Mouse (Mus musculus) heart, postnatal 25 days (tissue): Measurements from ENCODE around the gene Ccdc33. TPM values are rescaled to one million over a fixed set of nuclear protein-coding genes. Genes with fewer than 3 reads are reported as not detected.

Experiments
- DNase-seq: peaks from one replicate; pipeline ENCODE4 v3.0.0; 2022; ENCODE audit warnings: low spot score
- intact Hi-C: fragments of 180-260 bp; cut with DNase I; formaldehyde crosslinking; loops from one replicate; pipeline ENCODE4 v1.15.1; 2025
- total RNA-seq, 2 experiments: library from RNA; stranded (reverse); gene quantifications; 2 replicates each; pipeline ENCODE4 v1.2.3; 2021

Gene Ccdc33
- total RNA-seq, 2 experiments from 2014 or later, result not detected

DNA sequence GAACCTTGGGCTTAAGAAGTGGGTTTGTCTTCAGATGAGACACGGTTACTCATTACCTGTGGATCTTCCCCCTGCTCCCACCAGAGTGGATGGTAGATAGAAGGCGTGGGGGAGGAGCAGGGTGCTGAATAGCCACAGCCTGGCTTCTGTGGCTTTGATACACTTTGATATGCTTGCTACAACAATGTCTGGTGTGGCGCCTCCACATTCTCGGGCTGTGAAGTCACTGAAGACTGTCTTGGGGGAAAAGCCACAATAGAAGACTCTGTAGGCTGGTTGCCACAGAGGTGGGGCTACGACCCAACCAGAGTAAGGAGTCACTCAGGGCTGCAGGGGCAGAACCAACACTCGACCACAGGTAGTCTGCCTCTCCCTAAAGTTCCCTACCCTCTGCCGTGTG lies 13.1 kb upstream of the Ccdc33 start:
- intact Hi-C loops, result no loop called here

DNA sequence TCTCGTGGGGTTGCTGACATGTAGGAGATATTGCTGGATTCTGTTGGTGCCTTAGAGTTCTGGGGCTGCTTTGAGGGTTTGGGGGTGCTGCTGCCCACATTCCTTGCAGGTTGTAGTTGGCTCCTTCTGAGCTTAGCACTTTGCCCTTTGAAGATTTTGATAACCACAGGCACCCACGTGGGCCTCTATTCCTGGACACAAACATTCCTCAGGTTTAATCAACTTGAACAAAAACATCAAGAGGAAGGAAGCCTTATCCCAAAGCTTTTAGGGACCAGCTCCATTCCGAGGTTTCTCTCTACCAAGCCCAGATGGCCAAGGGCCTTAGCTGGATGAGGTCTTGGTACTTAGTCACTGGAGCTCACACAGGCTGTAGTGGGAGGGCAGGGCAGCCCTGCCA lies 12.3 kb upstream of the Ccdc33 start:
- DNase-seq, result no peak
- intact Hi-C loops, result no loop called here

More for the DNA sequence above, 13.1 kb upstream of the Ccdc33 start:
- no peak for DNase-seq

DNA sequence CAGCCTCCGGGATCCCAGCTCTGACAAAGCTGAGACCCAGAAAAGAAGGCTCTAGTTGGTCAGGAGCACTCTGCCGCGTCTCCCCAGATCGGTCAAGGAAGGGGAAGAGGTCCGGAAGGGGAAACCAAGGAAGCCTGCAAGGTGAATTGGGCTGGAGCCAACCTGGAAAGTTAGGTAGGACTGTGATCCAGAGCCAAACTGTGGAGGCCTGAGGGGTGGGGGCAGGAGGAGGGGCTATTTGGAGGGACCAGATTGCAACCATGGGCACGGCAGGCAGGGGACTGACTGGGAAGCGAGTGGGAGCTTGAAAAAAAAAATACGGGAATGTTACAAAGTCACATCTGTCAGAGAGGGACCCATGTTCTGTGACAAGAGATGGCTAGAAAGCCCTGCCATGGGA lies 10.9 kb upstream of the Ccdc33 start:
- no peak for DNase-seq
- intact Hi-C loops, result no loop called here

DNA sequence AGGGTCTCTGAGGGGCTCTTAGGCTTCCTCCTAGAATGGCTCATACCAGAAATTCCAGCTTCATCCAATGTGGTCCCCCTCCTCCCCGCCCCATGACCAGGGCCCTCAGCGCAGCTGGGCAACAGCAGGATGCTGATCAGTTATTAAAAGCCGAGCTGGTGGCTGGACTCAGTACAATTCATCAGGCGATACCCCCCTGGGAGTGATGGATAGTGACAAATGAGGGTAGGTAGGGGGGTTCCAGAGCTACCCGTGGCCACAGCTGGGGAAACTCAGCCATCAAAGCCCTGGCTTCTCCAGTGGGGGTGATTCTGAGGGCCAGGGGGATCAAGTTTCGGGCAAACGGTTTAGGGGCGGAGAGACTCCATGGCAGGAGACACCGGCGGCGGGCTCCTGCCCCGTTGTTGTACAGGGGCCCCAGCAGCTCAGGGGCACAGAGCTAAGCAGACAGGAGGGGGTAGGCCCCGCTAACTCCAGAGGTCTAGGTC lies 10.3 kb upstream of the Ccdc33 start:
- DNase-seq, result no peak
- intact Hi-C loops, result no loop called here

DNA sequence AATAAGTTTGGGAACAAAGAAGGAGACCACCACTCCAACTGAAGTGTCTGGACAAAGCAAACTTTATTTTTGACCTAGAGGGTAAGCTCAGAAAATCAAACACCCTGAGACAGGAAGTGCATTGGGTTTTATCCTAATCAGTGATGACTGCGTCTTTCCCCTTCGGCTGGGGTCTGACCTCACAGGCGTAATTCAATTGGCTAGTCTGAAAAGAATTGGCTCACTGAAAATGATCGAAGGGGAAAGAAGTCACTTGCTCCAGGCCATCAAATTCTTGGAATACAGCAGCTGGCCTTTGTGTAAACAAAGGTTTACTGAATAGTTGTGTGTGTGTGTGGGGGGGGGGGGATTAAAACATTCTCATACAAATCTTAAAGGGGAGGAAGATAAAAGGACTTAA lies 7.2 kb upstream of the Ccdc33 start:
- no peak for DNase-seq
- intact Hi-C loops, result no loop called here

DNA sequence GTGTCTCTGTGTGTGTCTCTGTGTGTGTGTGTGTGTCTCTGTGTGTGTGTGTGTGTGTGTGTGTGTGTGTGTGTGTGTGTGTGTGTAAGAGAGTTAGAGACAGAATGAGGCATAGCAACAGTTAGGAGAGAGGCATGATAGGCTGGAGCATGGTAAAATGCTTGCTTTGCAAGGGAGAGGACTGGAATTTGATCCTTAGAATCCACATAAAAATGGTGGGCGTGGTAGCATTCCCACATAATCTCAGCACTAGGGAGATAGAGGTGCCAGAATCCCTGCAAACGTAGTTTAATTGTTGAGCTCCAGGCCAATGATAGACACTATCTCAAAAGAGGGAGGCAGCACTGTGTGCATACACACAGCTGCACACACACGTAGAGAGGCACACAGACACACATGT lies 6.5 kb upstream of the Ccdc33 start:
- intact Hi-C loops, result no loop called here
- no peak for DNase-seq

DNA sequence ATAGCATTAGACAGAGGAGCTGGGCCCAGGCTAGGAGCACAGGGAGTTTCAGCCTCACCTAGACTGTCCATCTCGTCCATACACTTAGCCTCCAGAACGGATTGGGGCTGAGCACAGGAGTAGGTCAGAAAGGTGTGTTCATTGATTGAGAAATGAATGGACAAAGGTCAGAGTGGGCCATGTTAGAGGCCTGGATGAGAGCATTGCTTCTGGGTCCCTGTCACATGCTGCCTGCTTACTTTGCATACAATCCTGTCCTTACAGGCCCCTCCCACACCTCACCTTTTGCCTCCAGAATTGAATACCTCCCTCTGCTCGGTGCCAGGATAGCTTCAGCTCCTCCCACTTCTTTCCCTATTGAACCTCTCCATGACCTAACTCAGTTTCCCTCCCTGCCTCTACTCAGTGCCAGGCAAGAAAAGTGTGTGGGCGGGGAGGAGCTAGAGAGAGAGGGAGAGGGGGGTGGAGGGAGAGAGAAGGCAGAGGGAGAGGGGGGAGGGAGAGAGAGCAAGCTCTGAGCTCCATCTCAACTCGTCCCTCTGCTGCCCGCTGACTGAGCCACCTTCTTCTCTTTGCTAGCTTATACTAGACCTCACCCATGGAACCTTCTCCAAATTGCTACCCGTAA lies 2.5 kb downstream of the Ccdc33 start:
- intact Hi-C loops, result no loop called here
- no peak for DNase-seq

DNA sequence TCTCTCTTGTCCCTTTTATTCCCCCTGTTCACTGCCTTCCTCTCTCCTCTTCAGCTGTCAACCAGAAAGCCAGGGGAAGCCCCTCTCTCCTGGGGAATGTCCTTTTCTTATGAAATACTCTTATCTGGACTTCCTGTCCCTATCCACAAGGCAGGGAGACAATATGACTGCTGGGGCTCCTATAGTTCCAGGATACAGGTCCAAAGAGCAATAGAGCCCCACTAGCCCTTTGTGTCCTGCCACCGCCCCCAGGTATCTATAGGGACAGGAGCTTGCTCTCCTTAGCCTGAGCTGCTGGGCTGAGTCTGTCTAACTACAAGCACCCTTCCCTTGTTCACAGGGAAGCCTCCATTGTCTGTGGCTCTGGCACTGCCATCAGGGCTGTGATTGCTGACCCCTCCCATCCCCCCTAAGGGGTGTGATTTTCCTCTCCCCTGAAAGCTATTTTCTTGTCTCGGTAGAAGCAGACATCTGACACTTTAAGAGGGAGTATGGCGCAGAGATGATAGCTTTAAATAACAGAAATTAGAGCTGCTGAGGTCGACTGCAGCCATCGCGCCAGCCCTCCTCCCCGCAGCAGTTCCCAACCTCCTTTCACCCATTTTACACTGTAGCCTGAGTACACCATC lies 3.2 kb downstream of the Ccdc33 start:
- no peak for DNase-seq
- intact Hi-C loops, result no loop called here

DNA sequence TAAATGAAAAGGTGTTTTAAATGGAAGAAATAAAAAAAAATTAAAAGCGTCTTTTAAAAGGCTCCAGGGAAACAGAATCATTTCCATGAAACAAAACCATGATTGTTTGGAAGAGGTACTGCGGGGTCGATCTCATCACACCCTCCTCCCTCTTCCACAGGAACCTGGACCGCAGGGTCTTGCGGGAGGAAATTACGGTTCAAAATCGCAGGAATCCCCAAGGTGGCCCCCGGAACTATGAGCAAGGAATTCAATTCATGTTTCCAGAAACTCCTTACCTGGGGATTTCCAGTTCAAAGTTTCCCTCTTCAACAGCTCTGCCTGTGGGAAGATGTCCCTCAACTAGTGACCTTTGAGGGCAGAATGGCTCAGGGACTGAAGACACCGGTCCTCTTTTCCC lies 4.6 kb downstream of the Ccdc33 start:
- DNase-seq, result no peak
- intact Hi-C loops, result no loop called here

DNA sequence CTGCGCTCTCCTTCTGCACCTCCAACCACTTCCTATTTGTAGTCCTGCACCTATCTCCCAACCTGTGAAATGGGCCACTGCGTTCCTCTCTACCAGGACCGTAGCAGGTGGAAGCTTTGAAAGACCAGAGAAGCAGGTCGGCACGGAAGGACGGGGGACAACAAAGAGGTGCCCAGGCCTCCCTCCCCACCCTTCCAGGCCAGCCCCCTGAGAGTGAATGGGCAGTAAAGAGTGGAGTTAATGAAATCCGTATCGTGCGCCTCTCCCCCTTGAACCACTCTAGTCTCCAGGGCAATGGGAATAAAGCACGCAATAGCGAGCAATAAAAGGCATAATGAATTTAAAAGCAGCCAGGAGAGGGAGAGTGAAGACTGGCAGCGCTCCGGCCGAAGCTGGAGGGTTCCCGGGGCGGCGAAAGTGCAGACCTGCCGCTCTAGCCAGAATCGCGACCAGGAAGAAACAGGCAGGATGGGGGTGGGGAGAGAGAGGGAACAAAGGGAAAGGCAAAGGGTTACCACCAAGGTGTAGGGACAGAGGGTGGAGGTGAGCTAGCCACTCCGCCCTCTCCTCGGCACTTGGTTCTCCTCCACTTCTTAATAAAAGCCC lies 5.2 kb downstream of the Ccdc33 start:
- no peak for DNase-seq
- intact Hi-C loops, result no loop called here

DNA sequence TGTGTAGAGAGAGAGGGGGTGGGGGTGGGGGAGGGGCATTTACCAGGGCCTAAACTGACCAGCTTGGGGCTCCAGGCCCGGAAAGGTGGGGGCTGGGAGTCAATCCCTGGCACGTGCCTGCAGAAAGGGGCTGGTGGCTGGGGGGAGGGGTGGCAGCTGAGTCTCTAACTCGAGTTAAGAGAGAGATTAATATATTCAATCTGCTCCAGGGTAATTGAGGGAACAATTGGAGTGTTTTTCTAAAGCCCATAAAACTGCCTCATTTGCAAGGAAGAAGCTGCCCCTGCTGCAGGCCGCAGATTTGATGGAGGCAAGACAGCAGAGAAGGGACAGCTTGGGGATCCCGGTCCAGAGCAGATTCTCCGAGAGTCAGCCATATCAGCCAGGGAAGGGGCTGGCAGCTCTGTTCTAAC lies 5.8 kb downstream of the Ccdc33 start:
- no peak for DNase-seq
- intact Hi-C loops, result no loop called here

DNA sequence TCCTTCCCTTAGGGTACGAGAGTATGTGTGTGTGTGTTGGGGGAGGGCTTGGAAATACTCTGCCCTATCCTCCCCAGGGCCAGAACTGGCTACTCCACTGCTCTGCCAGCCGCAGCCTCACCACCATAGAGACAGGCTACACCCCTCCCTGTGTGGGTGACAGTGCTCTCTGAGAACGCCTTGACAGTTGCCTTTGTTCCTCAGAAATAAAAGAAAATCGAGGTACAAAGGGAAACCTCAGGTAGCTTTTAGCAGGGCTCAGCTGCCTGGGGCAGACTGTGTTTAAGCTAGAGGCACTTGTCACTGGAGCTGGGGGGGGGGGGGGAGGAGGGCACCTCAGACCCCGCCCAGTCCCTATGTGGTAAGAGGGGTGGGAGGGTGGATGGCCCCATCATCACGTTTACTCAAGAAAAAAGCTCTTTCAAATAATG lies 6.3 kb downstream of the Ccdc33 start:
- intact Hi-C loops, result no loop called here
- no peak for DNase-seq

DNA sequence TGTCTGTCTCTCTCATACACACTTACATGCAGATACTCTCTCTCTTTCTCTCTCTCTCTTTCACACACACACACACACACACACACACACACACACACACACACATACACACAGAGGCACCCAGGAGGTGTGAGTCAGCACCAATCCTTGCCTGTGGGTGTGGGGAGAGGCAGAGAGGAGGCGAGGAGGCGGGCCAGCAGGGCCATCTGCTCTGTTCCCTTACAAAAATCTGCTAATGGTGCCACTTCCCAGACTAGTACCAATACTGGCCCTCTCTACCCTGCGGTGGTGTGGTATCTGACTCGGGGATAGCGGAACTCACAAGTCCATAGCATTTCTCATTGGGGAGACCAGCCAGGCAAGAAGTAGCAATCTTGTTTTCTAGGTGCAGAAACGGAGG lies 7.2 kb downstream of the Ccdc33 start:
- no peak for DNase-seq
- intact Hi-C loops, result no loop called here

DNA sequence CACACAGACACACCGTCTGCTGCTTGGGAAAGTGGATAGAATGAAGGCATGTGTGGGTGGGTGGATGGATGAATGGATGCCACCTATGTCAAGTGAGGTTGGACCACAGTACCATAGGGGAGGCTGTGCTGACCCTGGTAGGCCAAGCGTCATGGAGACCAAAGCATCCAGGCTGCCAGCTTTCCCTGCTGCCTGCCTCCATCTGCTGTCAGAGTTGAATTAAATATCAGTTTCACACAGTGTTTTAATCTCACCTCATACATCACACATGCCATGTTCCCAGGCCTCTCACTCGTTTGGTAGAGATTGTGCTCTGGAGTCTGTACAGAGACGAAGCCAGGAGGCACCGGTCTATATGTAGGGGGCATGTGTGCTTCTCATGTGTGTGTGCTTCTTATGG lies 7.8 kb downstream of the Ccdc33 start:
- intact Hi-C loops, result no loop called here
- DNase-seq, result no peak

DNA sequence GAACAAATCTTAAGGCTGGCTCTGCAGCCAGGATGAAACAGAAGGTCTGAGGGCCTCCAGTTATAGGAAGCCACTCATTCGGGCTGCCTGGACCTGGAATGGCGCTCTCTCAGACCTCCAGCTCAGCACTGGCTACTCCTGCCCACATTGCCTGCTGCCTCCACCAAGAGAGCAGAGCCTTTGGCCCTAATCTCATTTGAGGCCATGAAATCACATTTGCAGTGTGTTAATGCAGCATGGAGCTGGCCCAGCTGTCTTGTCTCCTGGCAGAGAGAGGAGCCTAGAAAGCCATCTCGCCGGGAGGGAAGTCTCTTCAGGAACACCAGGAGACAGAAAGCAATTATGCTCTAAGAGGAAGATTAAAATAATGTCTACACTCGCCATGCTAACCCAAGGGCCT lies 11.1 kb downstream of the Ccdc33 start:
- intact Hi-C loops, result no loop called here
- DNase-seq, result no peak

DNA sequence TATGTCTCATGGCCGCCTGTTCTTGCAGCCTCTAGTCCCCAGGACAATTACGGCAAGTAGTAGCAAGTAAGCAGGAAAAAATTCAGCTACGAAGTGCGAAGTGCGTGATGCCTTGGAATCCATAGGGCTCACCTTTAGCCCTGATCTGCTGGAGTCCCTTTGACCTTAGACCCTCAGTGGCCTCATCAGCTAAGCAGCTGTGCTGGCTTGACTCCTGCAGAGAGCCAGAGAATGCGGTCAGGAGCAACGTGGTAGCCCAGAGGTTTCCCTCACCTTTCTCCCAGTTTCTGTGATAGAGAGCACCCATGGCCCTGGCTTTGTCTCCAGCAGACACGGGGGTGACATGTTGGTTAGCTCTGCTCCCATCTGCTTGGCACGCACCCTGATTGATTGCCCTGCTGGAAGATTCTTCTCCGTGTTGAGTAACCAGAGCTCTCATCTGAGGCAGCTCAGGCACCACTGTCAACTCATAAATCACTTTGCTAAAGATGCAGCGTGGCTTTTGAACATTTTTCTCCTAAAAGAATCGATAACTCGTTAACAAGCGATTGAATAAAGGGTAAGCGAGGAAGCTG lies 12.9 kb downstream of the Ccdc33 start:
- intact Hi-C loops, result no loop called here
- no peak for DNase-seq

DNA sequence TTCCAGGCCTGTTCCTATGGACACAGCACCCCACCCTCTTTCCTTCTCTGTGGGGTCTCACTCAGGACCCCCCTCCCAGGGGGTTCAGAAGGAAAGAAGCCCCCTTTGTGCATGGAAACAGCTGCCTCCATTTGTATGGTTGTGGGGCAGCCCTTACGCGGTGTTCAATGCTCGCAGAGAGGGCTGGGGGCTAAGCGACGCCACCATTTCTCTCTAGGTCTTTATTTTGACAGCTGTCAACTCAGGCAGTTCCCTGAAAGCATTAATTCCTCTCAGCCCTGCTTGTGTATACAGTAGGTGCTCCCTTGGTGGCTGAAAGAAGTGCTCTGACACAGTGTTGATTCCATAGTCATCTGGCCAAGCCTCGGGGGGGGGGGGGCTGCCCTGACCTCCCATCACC lies 15.0 kb downstream of the Ccdc33 start:
- intact Hi-C loops, result no loop called here
- no peak for DNase-seq

DNA sequence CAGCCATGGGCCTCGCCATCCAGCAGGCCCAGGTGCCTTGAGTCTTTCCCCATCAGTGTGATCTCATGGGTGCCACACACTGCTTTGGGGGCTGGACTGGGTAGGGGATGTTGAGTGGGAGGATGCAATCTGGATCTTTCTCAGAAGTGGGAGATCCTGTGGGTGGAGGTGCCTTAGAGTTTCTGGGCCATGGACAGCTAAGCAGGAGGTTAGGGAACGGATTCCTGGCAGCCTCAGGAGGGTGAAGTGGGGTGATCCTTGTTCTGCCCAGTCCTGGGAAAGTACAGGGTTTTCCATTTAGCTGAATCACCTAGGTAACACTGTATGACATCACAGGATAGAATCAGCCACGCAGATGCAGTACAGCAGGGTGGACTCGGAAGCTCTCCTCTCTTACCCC lies 16.6 kb downstream of the Ccdc33 start:
- DNase-seq, result no peak
- intact Hi-C loops, result no loop called here

DNA sequence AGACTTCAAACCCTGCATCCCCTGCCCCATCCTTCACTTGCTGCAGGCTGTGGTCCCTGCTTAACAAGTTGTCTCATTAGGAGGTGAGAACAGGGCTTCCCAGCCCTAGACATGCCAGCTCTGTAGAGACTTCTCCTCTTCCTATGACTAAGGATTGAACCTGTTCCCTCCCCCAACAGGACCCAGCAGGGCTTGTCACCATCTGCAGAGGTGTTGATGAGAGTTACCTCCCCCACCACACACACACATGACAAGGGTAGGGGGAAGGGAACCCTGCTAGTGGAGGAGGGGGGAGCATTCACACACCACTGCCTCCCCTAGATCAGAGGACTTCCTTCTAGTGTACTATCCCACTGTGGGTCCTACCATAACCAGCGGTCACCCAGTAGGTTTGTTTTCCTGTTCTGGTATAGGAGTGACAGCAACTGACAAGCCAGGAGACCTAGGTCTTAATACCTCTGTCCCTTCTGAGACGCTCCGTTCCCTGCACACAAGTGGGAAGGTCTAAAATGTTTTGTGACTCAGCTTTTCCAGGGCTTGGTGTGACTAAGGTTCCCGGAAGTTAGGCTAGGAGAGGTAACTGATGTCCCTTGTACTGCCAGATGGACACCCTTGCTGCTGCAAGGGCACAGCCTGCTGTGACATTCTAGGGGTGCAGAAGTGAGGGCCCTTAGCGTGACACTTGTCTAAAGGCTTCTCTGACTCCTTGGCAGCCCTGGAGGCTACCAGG lies 18.6 kb downstream of the Ccdc33 start:
- DNase-seq, result no peak
- intact Hi-C loops, result no loop called here

DNA sequence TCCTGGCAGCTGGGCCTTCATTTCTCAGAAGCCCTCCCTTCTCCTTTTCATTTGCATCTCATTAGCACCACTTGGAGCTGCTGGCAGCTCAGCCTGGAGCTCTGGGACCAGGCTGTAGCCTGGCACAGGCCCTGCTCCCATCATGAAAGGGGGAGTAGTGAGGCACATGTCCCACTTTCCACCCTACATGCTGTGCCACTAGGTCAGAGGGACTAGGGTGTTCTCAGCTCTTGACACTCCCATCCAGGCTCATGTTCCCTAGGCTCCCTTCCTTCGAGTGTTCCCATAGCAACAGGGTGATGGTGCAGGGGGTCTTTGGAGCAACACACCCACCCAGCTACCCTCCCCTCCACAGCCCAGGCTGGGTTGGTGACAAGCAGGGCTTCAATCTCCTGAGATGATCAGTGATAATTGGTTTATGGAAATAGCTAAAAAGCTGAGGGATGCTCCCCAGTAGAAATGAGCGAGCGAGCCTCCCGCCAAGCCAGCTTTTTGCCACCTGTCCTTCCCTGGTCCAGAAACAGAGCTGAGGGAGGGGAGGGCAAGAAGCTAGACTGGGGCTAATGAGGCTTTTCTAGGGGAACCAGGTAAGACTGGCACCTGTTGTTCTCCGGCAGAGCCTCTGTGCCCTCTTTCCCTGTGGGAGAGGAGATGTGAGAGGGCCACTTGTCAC lies 21.9 kb downstream of the Ccdc33 start:
- DNase-seq, result no peak
- intact Hi-C loops, result no loop called here
